Mouse (Mus musculus) stomach, postnatal 0 days (tissue): ENCODE measurements around the gene Dmbx1. TPM values are rescaled to one million over a fixed set of nuclear protein-coding genes. Genes with fewer than 3 reads are reported as not detected.

Source experiments
- ATAC-seq: fragments of 200-750 bp; cut with Nextera tagmentation; 2 replicates; pipeline ENCODE4 v1.8.0; 2017; ENCODE audit not compliant: low FRiP score, low TSS enrichment
- DNase-seq: peaks from one replicate; pipeline ENCODE4 v3.0.0-alpha.2; 2016; ENCODE audit warnings: low spot score
- H3K27ac ChIP-seq: fragments of 300-500 bp; sonication (generic); replicated peaks from 2 replicates; pipeline ENCODE4 v1.5.1; 2014; ENCODE audit warnings: mild to moderate bottlenecking, control low read depth
- H3K27me3 ChIP-seq: fragments of 300-500 bp; sonication (generic); 2 replicates; pipeline ENCODE4 v1.6.1; 2014; ENCODE audit warnings: low read length; ENCODE audit not compliant: control insufficient read depth, insufficient read depth
- H3K36me3 ChIP-seq: fragments of 300-500 bp; sonication (generic); 2 replicates; pipeline ENCODE4 v1.6.1; 2014; ENCODE audit warnings: low read length, mixed read lengths; ENCODE audit not compliant: control insufficient read depth, insufficient read depth
- H3K4me1 ChIP-seq: fragments of 300-500 bp; sonication (generic); replicated peaks from 2 replicates; pipeline ENCODE4 v1.6.1; 2014; ENCODE audit warnings: antibody characterized with exemption; ENCODE audit not compliant: control insufficient read depth, insufficient read depth
- H3K4me2 ChIP-seq: fragments of 300-500 bp; sonication (generic); replicated peaks from 2 replicates; pipeline ENCODE4 v1.6.1; 2014; ENCODE audit warnings: low read depth, mild to moderate bottlenecking, control low read depth, moderate library complexity
- H3K4me3 ChIP-seq: fragments of 300-500 bp; sonication (generic); 2 replicates; pipeline ENCODE4 v1.5.1; 2014; ENCODE audit warnings: low read depth, low read length, control low read depth
- H3K9ac ChIP-seq: fragments of 300-500 bp; sonication (generic); 2 replicates; pipeline ENCODE4 v1.6.1; 2014; ENCODE audit warnings: mild to moderate bottlenecking, low read length, control low read depth, mixed read lengths
- H3K9me3 ChIP-seq: fragments of 300-500 bp; sonication (generic); 2 replicates; pipeline ENCODE4 v1.6.1; 2016; ENCODE audit warnings: low read length; ENCODE audit not compliant: control insufficient read depth
- CTCF ChIP-seq: IDR thresholded peaks from 2 replicates; pipeline ENCODE4 v1.5.1; 2016; ENCODE audit warnings: antibody characterized with exemption, low read depth, mild to moderate bottlenecking, moderate library complexity
- EP300 ChIP-seq: optimal IDR thresholded peaks from 2 replicates; pipeline ENCODE3; 2016; ENCODE audit warnings: antibody characterized with exemption
- WGBS: fragments of 180-500 bp; shearing (Covaris S2); extraction: QIAGEN DNeasy Blood & Tissue Kit; methylation state at CpG from one replicate; pipeline ENCODE4 v1.1.7; 2014; 5-methylcytosine and 5-hydroxymethylcytosine counted together
- polyA plus RNA-seq: library from polyadenylated mRNA; unstranded; fragments of >200 nt; fragmentation: Nextera tagmentation; extraction: Ambion mirVana; gene quantifications from 2 replicates; pipeline ENCODE4 v1.2.1, GENCODE M21; 2015

The Dmbx1 gene
- polyA plus RNA-seq, 1 experiment from 2014 or later = not detected

GRCm38 (mm10) chr4:115938276-115939160 lies 1.2 kb downstream of the Dmbx1 start:
- 5% methylated on average over 37 of the region's 37 CpGs for WGBS
- Histone ChIP-seq H3K27ac (no peak overlapping the region), H3K36me3 (no peaks in the 10 kb centered on the region), H3K4me3 (no peak overlapping the region), H3K4me1 (no peaks in the 10 kb centered on the region), H3K9me3 (no peaks in the 10 kb centered on the region), H3K9ac (no peak overlapping the region), H3K4me2 (no peak overlapping the region), H3K27me3 (peaks cover 48% of the 10 kb centered on the region)
- DNase-seq (peak; percentile 33), ATAC-seq (no peak)
- TF ChIP-seq CTCF (no peak), EP300 (no peak)

DNA sequence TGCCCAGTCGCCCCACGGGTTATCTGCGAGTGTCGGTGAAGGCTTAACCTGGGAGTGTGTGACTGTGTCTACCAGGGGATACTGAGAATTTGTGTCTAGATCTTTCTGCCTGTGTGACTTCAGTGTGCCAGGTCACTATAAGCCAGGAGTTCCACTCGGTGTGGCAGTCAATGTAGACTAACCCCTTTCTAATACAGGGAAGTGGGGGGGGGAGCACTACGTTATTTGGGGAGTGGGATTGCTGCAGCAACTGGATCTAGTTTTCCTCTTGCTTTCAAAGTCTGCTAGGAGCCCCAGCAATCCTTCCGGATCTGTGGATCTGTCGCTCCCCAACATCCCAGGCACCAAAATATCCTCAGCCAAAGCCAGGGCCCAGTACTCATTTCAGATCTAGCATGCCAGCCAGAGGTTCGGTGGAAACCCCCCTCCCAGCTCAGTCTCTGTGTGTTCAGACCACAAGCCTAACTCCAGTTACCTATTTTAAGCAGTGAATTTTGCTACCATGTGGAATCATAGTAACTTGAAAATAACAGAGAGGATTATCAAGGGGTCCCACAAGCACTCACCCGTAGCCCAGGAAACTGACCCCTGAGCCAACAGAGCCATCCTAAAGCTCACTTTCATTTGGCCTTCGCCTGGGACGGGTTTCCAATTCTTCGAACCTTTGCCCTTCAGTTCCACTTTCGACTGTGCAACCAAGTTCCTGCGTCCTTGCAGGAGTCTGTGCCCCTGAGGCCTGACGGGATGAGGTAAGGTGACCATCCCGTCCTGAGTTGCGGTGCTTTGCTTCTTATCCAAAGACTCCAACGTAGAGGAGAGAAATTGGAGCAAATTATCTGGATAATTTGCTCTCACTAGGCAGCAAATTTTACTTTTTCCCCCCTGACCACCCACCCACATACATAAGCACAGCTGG lies 2.4 kb downstream of the Dmbx1 start:
- no peak for DNase-seq
- WGBS = 12% methylated on average over 19 of the region's 19 CpGs

GRCm38 (mm10) chr4:115936646-115937045 lies 3.1 kb downstream of the Dmbx1 start:
- WGBS = 3% methylated on average over 20 of the region's 20 CpGs
- TF ChIP-seq CTCF (no peak), EP300 (no peak)
- no peak for DNase-seq
- Histone ChIP-seq H3K27ac (no peak overlapping the region), H3K36me3 (no peaks in the 10 kb centered on the region), H3K4me3 (peak overlapping the region; percentile 10; the same call in 1 of the 2 replicates), H3K9me3 (no peaks in the 10 kb centered on the region), H3K27me3 (peaks cover 50% of the 10 kb centered on the region), H3K4me1 (no peaks in the 10 kb centered on the region), H3K4me2 (no peak overlapping the region), H3K9ac (no peak overlapping the region)
- no peak for ATAC-seq

More for the DNA sequence above, 2.4 kb downstream of the Dmbx1 start:
- Histone ChIP-seq H3K27ac (no peak overlapping the region), H3K9ac (no peak overlapping the region), H3K36me3 (no peaks in the 10 kb centered on the region), H3K4me1 (no peaks in the 10 kb centered on the region), H3K27me3 (peaks cover 50% of the 10 kb centered on the region), H3K4me3 (no peak overlapping the region), H3K9me3 (no peaks in the 10 kb centered on the region), H3K4me2 (no peak overlapping the region)
- TF ChIP-seq CTCF (no peak), EP300 (no peak)
- ATAC-seq = no peak

DNA sequence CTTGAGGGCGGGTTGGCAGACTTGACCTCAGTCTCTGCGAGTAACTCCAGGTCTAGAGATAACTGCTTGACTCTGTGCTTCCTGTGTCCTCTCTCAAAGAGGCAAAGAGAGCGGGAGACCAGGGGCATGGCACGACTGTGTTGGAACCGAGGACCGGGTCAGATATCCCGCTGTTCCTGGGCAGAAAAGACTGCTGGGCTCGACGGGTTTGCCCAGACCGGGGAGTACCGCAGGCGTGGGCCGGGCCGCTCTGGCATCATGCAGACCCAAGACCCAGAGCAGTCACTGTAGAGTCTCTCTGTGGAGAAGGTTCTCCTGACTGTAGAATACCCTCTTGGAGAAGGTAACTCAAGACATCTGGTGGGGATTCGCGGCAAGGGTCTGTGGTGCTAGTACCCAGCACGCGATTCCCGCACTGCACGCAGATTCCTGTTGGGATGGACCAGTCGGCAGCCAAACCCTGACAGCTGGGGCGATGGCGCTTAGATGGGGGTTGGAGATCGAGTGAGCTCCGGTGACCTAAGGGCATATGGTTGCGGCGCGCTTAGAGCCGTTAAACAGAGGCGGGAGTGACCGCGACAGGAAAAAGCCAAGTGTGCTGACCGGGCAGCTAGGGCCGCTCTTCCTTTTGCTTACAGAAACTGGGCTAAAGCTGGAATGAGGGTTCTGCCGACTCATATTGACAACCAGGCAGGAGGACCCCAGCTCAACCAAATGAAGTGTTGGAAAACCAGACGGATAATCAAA lies 3.7 kb downstream of the Dmbx1 start:
- Histone ChIP-seq H3K27ac (no peak overlapping the region), H3K4me2 (no peak overlapping the region), H3K27me3 (peaks cover 48% of the 10 kb centered on the region), H3K9ac (no peak overlapping the region), H3K4me3 (peak overlapping the region; percentile 10), H3K36me3 (no peaks in the 10 kb centered on the region), H3K9me3 (no peaks in the 10 kb centered on the region), H3K4me1 (no peaks in the 10 kb centered on the region)
- TF ChIP-seq EP300 (no peak), CTCF (no peak)
- WGBS = 2% methylated on average over 36 of the region's 36 CpGs
- ATAC-seq = no peak
- DNase-seq = peak; percentile 25

GRCm38 (mm10) chr4:115931556-115932088 lies 8.1 kb downstream of the Dmbx1 start:
- ATAC-seq (no peak), DNase-seq (no peak)
- H3K27me3 ChIP-seq = peaks cover 28% of the 10 kb centered on the region
- no peaks in the 10 kb centered on the region for H3K36me3 ChIP-seq
- H3K4me3 ChIP-seq = no peak overlapping the region
- whole genome bisulfite sequencing = 31% methylated on average over 13 of the region's 13 CpGs
- H3K4me1 ChIP-seq = no peaks in the 10 kb centered on the region
- H3K9ac ChIP-seq = no peak overlapping the region
- H3K4me2 ChIP-seq = no peak overlapping the region
- no peak overlapping the region for H3K27ac ChIP-seq
- H3K9me3 ChIP-seq = no peaks in the 10 kb centered on the region
- TF ChIP-seq CTCF (no peak), EP300 (no peak)
